In the genomic region with DNA sequence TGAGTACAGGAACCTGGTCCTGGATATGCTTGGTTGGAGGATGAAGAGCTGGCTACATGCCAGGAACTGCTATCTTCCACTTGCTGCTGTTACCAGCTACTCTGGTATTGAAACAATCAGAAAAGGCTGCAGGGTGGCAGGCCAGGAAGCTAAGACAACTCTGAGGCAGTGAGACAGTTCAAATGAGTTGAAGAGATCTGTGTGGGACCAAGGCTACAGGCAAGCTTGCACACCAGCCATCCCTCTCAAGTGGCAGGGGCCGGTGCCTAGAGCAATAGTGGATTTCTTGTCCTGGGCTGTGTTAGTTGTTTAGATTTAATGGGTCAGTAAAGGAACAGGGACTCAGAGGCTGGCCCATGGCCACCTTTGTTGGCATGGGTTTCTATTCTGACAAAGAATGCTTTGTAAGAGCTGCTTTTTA, we compare ENCODE assay signal across 9 mouse cellular contexts. TPM values are rescaled to one million over a fixed set of nuclear protein-coding genes. Genes with fewer than 3 reads are reported as not detected.
DNase-seq lines count a peak whose midpoint lies in the region; ATAC-seq and TF ChIP-seq lines count a peak whose summit lies in the region.
"Had no signal": no experiment of that assay in that cellular context is flagged by ENCODE, and none has a peak within 500 bp of the region (broad histone marks: within the 10 kb centered on the region; RNA-seq: fewer than 3 reads in every experiment).

No protein-coding gene starts in this region.

- WGBS in kidney, embryonic 14.5 days: 100% methylated on average over 1 of the region's 1 CpGs
- WGBS in hindbrain, embryonic 16.5 days: 39% methylated on average over 1 of the region's 1 CpGs

- H3K9ac ChIP-seq in kidney, embryonic 14.5 days (ENCODE audit: low read depth, low read length): no peak overlapping the region
- H3K9ac ChIP-seq in MEL (ENCODE audit: control insufficient read depth, low read depth, low read length, poor library complexity, severe bottlenecking): no peak overlapping the region
- H3K9ac ChIP-seq in hindbrain, embryonic 16.5 days (ENCODE audit: low read depth, low read length): no peak overlapping the region
- H3K9ac ChIP-seq: embryonic facial prominence, embryonic 13.5 days had no signal

- H3K79me2 ChIP-seq in MEL (ENCODE audit: control insufficient read depth, insufficient read depth, low read length, poor library complexity): no peaks in the 10 kb centered on the region

- H3K27ac ChIP-seq in kidney, embryonic 14.5 days (ENCODE audit: low read depth, low read length): no peak overlapping the region
- no peak overlapping the region for H3K27ac ChIP-seq in MEL (ENCODE audit: control insufficient read depth, low read depth, low read length)
- peak overlapping the region; percentile 30 for H3K27ac ChIP-seq in hindbrain, embryonic 16.5 days (ENCODE audit: low read depth, low read length)
- H3K27ac ChIP-seq: embryonic facial prominence, embryonic 13.5 days had no signal

- peaks cover 93% of the 10 kb centered on the region for H3K36me3 ChIP-seq in kidney, embryonic 14.5 days (ENCODE audit: control insufficient read depth, insufficient read depth, low read length)
- H3K36me3 ChIP-seq in MEL (ENCODE audit: control insufficient read depth in 1 of 2, insufficient read depth in 2 of 2, low read length in 2 of 2): peaks cover 3 to 13% of the 10 kb centered on the region in 2 experiments; a peak in 3 of 4 replicates
- peaks cover 39% of the 10 kb centered on the region for H3K36me3 ChIP-seq in hindbrain, embryonic 16.5 days (ENCODE audit: control insufficient read depth, insufficient read depth, low read length)

- no peak for TF ChIP-seq POLR2A in MEL (IDR thresholded peaks at IDR 0.05; ENCODE audit: control insufficient read depth in 1 of 2, insufficient read depth in 1 of 2, low read depth in 1 of 2, low read length in 2 of 2, poor library complexity in 1 of 2)

- no peak overlapping the region for H3K4me2 ChIP-seq in kidney, embryonic 14.5 days (replicated peaks; ENCODE audit: low read depth, low read length)
- H3K4me2 ChIP-seq in hindbrain, embryonic 16.5 days (ENCODE audit: low read length): no peak overlapping the region
- H3K4me2 ChIP-seq: embryonic facial prominence, embryonic 13.5 days had no signal

- peak; percentile 24 for DNase-seq in kidney, adult 9 months
- DNase-seq in MEL (ENCODE audit: low read depth, low spot score): peak; percentile 71
- DNase-seq in cerebellum, adult 9-10 months: peak; percentile 66
- DNase-seq in urinary bladder, adult 2 months (ENCODE audit: low spot score): no peak
- DNase-seq in urinary bladder, postnatal 14 days (ENCODE audit: low spot score): no peak
- DNase-seq in frontal cortex, postnatal 25 days (ENCODE audit: low spot score in 2 of 2): no peak

- H3K4me1 ChIP-seq in kidney, embryonic 14.5 days (ENCODE audit: control insufficient read depth, insufficient read depth, low read length): 0 out of 2 replicates have a peak, but pooled peaks cover 4% of the 10 kb centered on the region
- H3K4me1 ChIP-seq in MEL (ENCODE audit: control insufficient read depth in 1 of 2, insufficient read depth in 2 of 2, low read length in 2 of 2): no peaks in the 10 kb centered on the region
- H3K4me1 ChIP-seq in hindbrain, embryonic 16.5 days (ENCODE audit: control insufficient read depth, insufficient read depth, low read depth, low read length): peaks cover 10% of the 10 kb centered on the region
- H3K4me1 ChIP-seq: embryonic facial prominence, embryonic 13.5 days had no signal

- no peak for TF ChIP-seq EP300 in MEL (IDR thresholded peaks at IDR 0.05; ENCODE audit: low read depth in 1 of 2, low read length in 2 of 2)

- no peaks in the 10 kb centered on the region for H3K27me3 ChIP-seq in kidney, embryonic 14.5 days (ENCODE audit: control insufficient read depth, insufficient read depth, low read length)
- no peaks in the 10 kb centered on the region for H3K27me3 ChIP-seq in MEL (ENCODE audit: control insufficient read depth in 1 of 2, insufficient read depth in 2 of 2, low read length in 2 of 2)
- no peaks in the 10 kb centered on the region for H3K27me3 ChIP-seq in hindbrain, embryonic 16.5 days (replicated peaks; ENCODE audit: control insufficient read depth, insufficient read depth, low read length)
- H3K27me3 ChIP-seq: embryonic facial prominence, embryonic 13.5 days had no signal

- H3K9me3 ChIP-seq in kidney, embryonic 14.5 days (ENCODE audit: control insufficient read depth, low read length): no peaks in the 10 kb centered on the region
- no peaks in the 10 kb centered on the region for H3K9me3 ChIP-seq in MEL (replicated peaks; ENCODE audit: insufficient read depth, low read length)
- H3K9me3 ChIP-seq in hindbrain, embryonic 16.5 days (ENCODE audit: control insufficient read depth, low read length): no peaks in the 10 kb centered on the region
- H3K9me3 ChIP-seq: embryonic facial prominence, embryonic 13.5 days had no signal

- TF ChIP-seq RAD21 in MEL (IDR thresholded peaks at IDR 0.05; ENCODE audit: low read depth, low read length): no peak

- no peak for TF ChIP-seq CTCF in MEL (IDR thresholded peaks at IDR 0.05 in 2 of 3, conservative IDR thresholded peaks at IDR 0.05 in 1 of 3; ENCODE audit: control insufficient read depth in 1 of 3, insufficient read depth in 1 of 3, low read depth in 2 of 3, low read length in 3 of 3, poor library complexity in 1 of 3, severe bottlenecking in 1 of 3)

- no peak for ATAC-seq in kidney, embryonic 14.5 days (ENCODE audit: low FRiP score, low TSS enrichment)
- ATAC-seq in hindbrain, embryonic 16.5 days: peak; percentile 68

- no peak overlapping the region for H3K4me3 ChIP-seq in kidney, embryonic 14.5 days (ENCODE audit: low read length)
- no peak overlapping the region for H3K4me3 ChIP-seq in MEL (ENCODE audit: control insufficient read depth in 1 of 2, insufficient read depth in 1 of 2, low read depth in 2 of 2, low read length in 2 of 2)
- no peak overlapping the region for H3K4me3 ChIP-seq in hindbrain, embryonic 16.5 days (ENCODE audit: low read length)
- H3K4me3 ChIP-seq: embryonic facial prominence, embryonic 13.5 days had no signal

TF ChIP-seq in MEL, 35 proteins besides CTCF, POLR2A, EP300 and RAD21:
- TF ChIP-seq MAZ (IDR thresholded peaks at IDR 0.05; ENCODE audit: low read depth, low read length): no peak
- TF ChIP-seq ZNF384 (IDR thresholded peaks at IDR 0.05; ENCODE audit: low read depth, low read length): no peak
- no peak for TF ChIP-seq ZKSCAN1 (IDR thresholded peaks at IDR 0.05; ENCODE audit: low read depth, low read length)
- no peak for TF ChIP-seq MAX (IDR thresholded peaks at IDR 0.05; ENCODE audit: low read length)
- TF ChIP-seq UBTF (IDR thresholded peaks at IDR 0.05; ENCODE audit: borderline replicate concordance, insufficient read depth, low read depth, low read length): no peak
- TF ChIP-seq SIN3A (IDR thresholded peaks at IDR 0.05; ENCODE audit: low read length): no peak

RNA-seq across cellular contexts. Expression of a gene that starts 54.1 kb away (rescaled TPM):
- polyA plus RNA-seq in kidney, embryonic 14.5 days (2014; fragmentation: Nextera tagmentation; extraction: Ambion mirVana): 60.9 and 69.9 TPM in 2 replicates
- total RNA-seq in MEL (2012; rRNA removed): 60.7 and 66.5 TPM in 2 replicates
- polyA plus RNA-seq in MEL (2012; ENCODE audit: insufficient read depth in 1 of 2, insufficient read length in 2 of 2, low read depth in 1 of 2, low replicate concordance in 2 of 2, missing spikeins in 1 of 2): 10 to 100 TPM in 1 of 2 experiments, not detected in 1; 90.1 TPM
- polyA plus RNA-seq in hindbrain, embryonic 16.5 days (2015; fragmentation: Nextera tagmentation; extraction: Ambion mirVana): 31.6 and 45.7 TPM in 2 replicates
- 41.8 and 42.4 TPM in 2 replicates for polyA plus RNA-seq in urinary bladder, adult 2 months (2012; rRNA removed)

Comparison
In these comparisons a context has a peak if more than half of its experiments do, and no peak if none do; other contexts are left out.
1. DNase-seq: peak in kidney, adult 9 months (single experiment), MEL (single experiment) and cerebellum, adult 9-10 months (single experiment); none in urinary bladder, adult 2 months (single experiment), urinary bladder, postnatal 14 days (single experiment) and frontal cortex, postnatal 25 days (0 of 2).